In genomic region chr11:70302293-70302692, GRCm38 (mm10) we compare ENCODE assay signal across 21 mouse cellular contexts. TPM values are rescaled to one million over a fixed set of nuclear protein-coding genes. Genes with fewer than 3 reads are reported as not detected.
DNase-seq lines count a peak whose midpoint lies in the region; ATAC-seq and TF ChIP-seq lines count a peak whose summit lies in the region.
"Had no signal": no experiment of that assay in that cellular context is flagged by ENCODE, and none has a peak within 500 bp of the region (broad histone marks: within the 10 kb centered on the region; RNA-seq: fewer than 3 reads in every experiment).

No protein-coding gene starts in this region.

- ATAC-seq in heart, embryonic 11.5 days (replicated peaks; ENCODE audit: insufficient number of reproducible peaks, low FRiP score, low TSS enrichment), result no peak
- ATAC-seq in kidney, embryonic 16.5 days (ENCODE audit: low FRiP score, low TSS enrichment), result no peak
- peak; percentile 49; the same call in 1 of the 2 replicates for ATAC-seq in heart, postnatal 0 days (ENCODE audit: insufficient read depth, low read depth)
- ATAC-seq: Patski had no signal

- H3K4me2 ChIP-seq in heart, embryonic 11.5 days, result no peak overlapping the region; the same call in 1 of the 2 replicates
- no peak overlapping the region for H3K4me2 ChIP-seq in kidney, embryonic 16.5 days (replicated peaks; ENCODE audit: low read depth, low read length)
- H3K4me2 ChIP-seq in heart, postnatal 0 days (ENCODE audit: low read depth, low read length), result no peak overlapping the region
- H3K4me2 ChIP-seq: midbrain, embryonic 12.5 days; neural tube, embryonic 13.5 days had no signal

- no peaks in the 10 kb centered on the region for H3K27me3 ChIP-seq in heart, embryonic 11.5 days (ENCODE audit: control insufficient read depth, insufficient read depth, low read length)
- H3K27me3 ChIP-seq in kidney, embryonic 16.5 days (ENCODE audit: insufficient read depth, low read length), result no peaks in the 10 kb centered on the region
- no peaks in the 10 kb centered on the region for H3K27me3 ChIP-seq in heart, postnatal 0 days (ENCODE audit: control insufficient read depth, insufficient read depth, low read length)
- H3K27me3 ChIP-seq: neural tube, embryonic 13.5 days had no signal

- intact Hi-C loops in heart, postnatal 10 days (cut with DNase I), result no loop called here

- no peak overlapping the region for H3K9ac ChIP-seq in heart, embryonic 11.5 days (ENCODE audit: low read depth, low read length)
- H3K9ac ChIP-seq in kidney, embryonic 16.5 days (replicated peaks; ENCODE audit: low read length), result no peak overlapping the region
- H3K9ac ChIP-seq in heart, postnatal 0 days (replicated peaks; ENCODE audit: low read depth, low read length), result no peak overlapping the region
- H3K9ac ChIP-seq: midbrain, embryonic 12.5 days; neural tube, embryonic 13.5 days had no signal

- WGBS in heart, embryonic 11.5 days (ENCODE audit: insufficient replicate concordance), result 57% methylated on average over 4 of the region's 4 CpGs
- 75% methylated on average over 4 of the region's 4 CpGs for WGBS in kidney, embryonic 16.5 days
- WGBS in heart, postnatal 0 days, result 38% methylated on average over 4 of the region's 4 CpGs

- no peak for DNase-seq in heart, postnatal 10 days
- DNase-seq in kidney, postnatal 4 days, result no peak
- peak; percentile 63 for DNase-seq in 416B (ENCODE audit: low read depth)
- peak; percentile 50 for DNase-seq in heart, postnatal 0 days (ENCODE audit: low spot score)
- DNase-seq in frontal cortex, adult 2 months (ENCODE audit: extremely low spot score in 1 of 2, low spot score in 1 of 2), result no peak
- DNase-seq: cerebellum, adult 9-11 months; gastrocnemius, postnatal 25 days; spleen, adult 18-20 months; thymus, adult 18-20 months had no signal

- H3K36me3 ChIP-seq in heart, embryonic 11.5 days (ENCODE audit: control insufficient read depth, insufficient read depth, low read length), result no peaks in the 10 kb centered on the region
- no peaks in the 10 kb centered on the region for H3K36me3 ChIP-seq in kidney, embryonic 16.5 days (ENCODE audit: insufficient read depth, low read length)
- H3K36me3 ChIP-seq in heart, postnatal 0 days (replicated peaks; ENCODE audit: control insufficient read depth, insufficient read depth, low read length), result no peaks in the 10 kb centered on the region
- H3K36me3 ChIP-seq: forebrain, embryonic 10.5 days; hindbrain, embryonic 10.5 days; midbrain, embryonic 12.5 days; neural tube, embryonic 13.5 days had no signal

- H3K9me3 ChIP-seq in heart, embryonic 11.5 days (replicated peaks; ENCODE audit: control insufficient read depth, low read length), result 0 out of 2 replicates have a peak, but pooled peaks cover 4% of the 10 kb centered on the region
- H3K9me3 ChIP-seq in kidney, embryonic 16.5 days (ENCODE audit: low read length), result peaks cover 8% of the 10 kb centered on the region; the same call in 1 of the 2 replicates
- no peaks in the 10 kb centered on the region for H3K9me3 ChIP-seq in heart, postnatal 0 days (replicated peaks; ENCODE audit: control insufficient read depth, low read length)
- H3K9me3 ChIP-seq: midbrain, embryonic 12.5 days had no signal

- peak overlapping the region; percentile 42; the same call in 1 of the 2 replicates for H3K27ac ChIP-seq in heart, embryonic 11.5 days (ENCODE audit: low read depth, low read length)
- H3K27ac ChIP-seq in kidney, embryonic 16.5 days (ENCODE audit: low read length), result peak overlapping the region; percentile 13; the same call in 1 of the 2 replicates
- peak overlapping the region; percentile 51 for H3K27ac ChIP-seq in heart, postnatal 0 days (ENCODE audit: low read depth)
- H3K27ac ChIP-seq: forebrain, embryonic 10.5 days; hindbrain, embryonic 10.5 days; kidney, postnatal 0 days; left cerebral cortex, adult 2 months; midbrain, embryonic 12.5 days; neural tube, embryonic 13.5 days had no signal

- TF ChIP-seq EP300 in heart, postnatal 0 days (IDR thresholded peaks at IDR 0.05; ENCODE audit: low read depth), result peak; percentile 65; the same call in 1 of the 2 replicates

- H3K4me1 ChIP-seq in heart, embryonic 11.5 days (ENCODE audit: control insufficient read depth, insufficient read depth, low read length), result no peaks in the 10 kb centered on the region
- peaks cover 14% of the 10 kb centered on the region for H3K4me1 ChIP-seq in kidney, embryonic 16.5 days (ENCODE audit: insufficient read depth, low read length)
- H3K4me1 ChIP-seq in heart, postnatal 0 days (ENCODE audit: control insufficient read depth, insufficient read depth), result peaks cover 7% of the 10 kb centered on the region; the same call in 1 of the 2 replicates
- H3K4me1 ChIP-seq: hindbrain, embryonic 10.5 days; midbrain, embryonic 12.5 days; neural tube, embryonic 13.5 days had no signal

- H3K4me3 ChIP-seq in heart, embryonic 11.5 days (ENCODE audit: low read depth, low read length), result no peak overlapping the region
- no peak overlapping the region for H3K4me3 ChIP-seq in kidney, embryonic 16.5 days (ENCODE audit: low read length)
- H3K4me3 ChIP-seq in heart, postnatal 0 days (ENCODE audit: low read depth, low read length), result no peak overlapping the region
- H3K4me3 ChIP-seq: forebrain, embryonic 10.5 days; hindbrain, embryonic 10.5 days; left cerebral cortex, adult 2 months; midbrain, embryonic 12.5 days; neural tube, embryonic 13.5 days had no signal

- TF ChIP-seq CTCF in heart, postnatal 0 days (IDR thresholded peaks at IDR 0.05; ENCODE audit: low read depth), result no peak

RNA-seq across cellular contexts. Expression of gene Alox12e, which starts 20.1 kb away (rescaled TPM):
- 0.11 TPM in 1 of 2 replicates, not detected in the other for polyA plus RNA-seq in heart, embryonic 11.5 days (2014; fragmentation: Nextera tagmentation; extraction: Ambion mirVana)
- not detected for total RNA-seq in heart, postnatal 10 days (2021)
- polyA plus RNA-seq in kidney, embryonic 16.5 days (2015; fragmentation: Nextera tagmentation; extraction: Ambion mirVana), result 0.07 and 0.09 TPM in 2 replicates
- total RNA-seq in heart, postnatal 0 days (2014; rRNA removed; ENCODE audit: low replicate concordance), result not detected in 2 replicates
- 0.05 TPM in 1 of 2 replicates, not detected in the other for polyA plus RNA-seq in heart, postnatal 0 days (2015; fragmentation: Nextera tagmentation; extraction: Ambion mirVana)
- 0.13 and 0.24 TPM in 2 replicates for polyA plus RNA-seq in frontal cortex, adult 2 months (2012; rRNA removed)
- total RNA-seq: gastrocnemius, postnatal 25 days had no signal
- polyA plus RNA-seq: forebrain, embryonic 10.5 days; hindbrain, embryonic 10.5 days; limb, embryonic 11.5 days; midbrain, embryonic 12.5 days; neural tube, embryonic 13.5 days; Patski; stomach, embryonic 14.5 days had no signal

RNA-seq across cellular contexts. Expression of gene Alox12, which starts 47.1 kb away (rescaled TPM):
- polyA plus RNA-seq in heart, embryonic 11.5 days (2014; fragmentation: Nextera tagmentation; extraction: Ambion mirVana), result 5.8 and 6.1 TPM in 2 replicates
- total RNA-seq in heart, postnatal 10 days (2021), result 1 to 10 TPM; 3.4 to 5.2 TPM
- polyA plus RNA-seq in kidney, embryonic 16.5 days (2015; fragmentation: Nextera tagmentation; extraction: Ambion mirVana), result 6.5 and 6.9 TPM in 2 replicates
- 1.4 and 2.5 TPM in 2 replicates for total RNA-seq in heart, postnatal 0 days (2014; rRNA removed; ENCODE audit: low replicate concordance)
- polyA plus RNA-seq in heart, postnatal 0 days (2015; fragmentation: Nextera tagmentation; extraction: Ambion mirVana), result 2.3 TPM in 2 replicates
- 3.5 and 4.0 TPM in 2 replicates for polyA plus RNA-seq in frontal cortex, adult 2 months (2012; rRNA removed)

RNA-seq across cellular contexts. Expression of gene Alox15, which starts 49.5 kb away (rescaled TPM):
- polyA plus RNA-seq in heart, embryonic 11.5 days (2014; fragmentation: Nextera tagmentation; extraction: Ambion mirVana), result 0.06 TPM in 1 of 2 replicates, not detected in the other
- 1 to 10 TPM in 1 of 2 experiments, under 1 TPM in 1; 0.34 to 3.2 TPM for total RNA-seq in heart, postnatal 10 days (2021)
- 2.0 TPM in 2 replicates for polyA plus RNA-seq in kidney, embryonic 16.5 days (2015; fragmentation: Nextera tagmentation; extraction: Ambion mirVana)
- total RNA-seq in heart, postnatal 0 days (2014; rRNA removed; ENCODE audit: low replicate concordance), result 0.23 TPM in 1 of 2 replicates, not detected in the other
- 0.11 and 0.22 TPM in 2 replicates for polyA plus RNA-seq in heart, postnatal 0 days (2015; fragmentation: Nextera tagmentation; extraction: Ambion mirVana)
- 0.26 and 0.84 TPM in 2 replicates for polyA plus RNA-seq in frontal cortex, adult 2 months (2012; rRNA removed)
- total RNA-seq: left cerebral cortex, adult 2 months had no signal
- polyA plus RNA-seq: C2C12; neural tube, embryonic 13.5 days; Patski had no signal

Comparison
In these comparisons a context has a peak if more than half of its experiments do, and no peak if none do; other contexts are left out.
1. DNase-seq: peak in 416B (single experiment) and heart, postnatal 0 days (single experiment); none in heart, postnatal 10 days (0 of 2), kidney, postnatal 4 days (0 of 2) and frontal cortex, adult 2 months (0 of 2).
2. Peak in every context shown above with its lines, with median percentiles within 50 percentile points of each other: H3K27ac ChIP-seq.